Mouse (Mus musculus) limb, embryonic 15.5 days (tissue): ENCODE measurements around the gene Man2a1. TPM values are rescaled to one million over a fixed set of nuclear protein-coding genes. Genes with fewer than 3 reads are reported as not detected.
A peak's percentile ranks its signal among the peaks of the same experiment; 100 is the strongest.

Source experiments
- ATAC-seq: fragments of 200-750 bp; cut with Nextera tagmentation; 2 replicates; pipeline ENCODE4 v1.8.0; 2017; ENCODE audit warnings: low read depth, moderate TSS enrichment; ENCODE audit not compliant: insufficient number of reproducible peaks, low FRiP score, low TSS enrichment
- H3K27ac ChIP-seq: fragments of 300-500 bp; sonication (generic); 2 replicates; pipeline ENCODE4 v1.5.1; 2015; ENCODE audit warnings: moderate library complexity, mild to moderate bottlenecking, inconsistent platforms
- H3K27me3 ChIP-seq: fragments of 300-500 bp; sonication (generic); 2 replicates; pipeline ENCODE4 v1.6.1; 2015; ENCODE audit warnings: inconsistent platforms
- H3K36me3 ChIP-seq: fragments of 300-500 bp; sonication (generic); 2 replicates; pipeline ENCODE4 v1.6.1; 2015; ENCODE audit warnings: inconsistent platforms
- H3K4me1 ChIP-seq: fragments of 300-500 bp; sonication (generic); 2 replicates; pipeline ENCODE4 v1.6.1; 2015; ENCODE audit warnings: inconsistent platforms
- H3K4me2 ChIP-seq: fragments of 300-500 bp; sonication (generic); 2 replicates; pipeline ENCODE4 v1.6.1; 2015; ENCODE audit warnings: mild to moderate bottlenecking, inconsistent platforms
- H3K4me3 ChIP-seq: fragments of 300-500 bp; sonication (generic); 2 replicates; pipeline ENCODE4 v1.5.1; 2015; ENCODE audit warnings: mild to moderate bottlenecking, inconsistent platforms
- H3K9ac ChIP-seq: fragments of 300-500 bp; sonication (generic); 2 replicates; pipeline ENCODE4 v1.6.1; 2015; ENCODE audit warnings: inconsistent platforms
- H3K9me3 ChIP-seq: fragments of 300-500 bp; sonication (generic); 2 replicates; pipeline ENCODE4 v1.6.1; 2016; ENCODE audit warnings: inconsistent platforms
- WGBS: fragments of 180-500 bp; shearing (Covaris S2); methylation state at CpG from one replicate; pipeline ENCODE4 v1.1.7; 2015; 5-methylcytosine and 5-hydroxymethylcytosine counted together
- polyA plus RNA-seq: library from polyadenylated mRNA; unstranded; fragments of >200 nt; fragmentation: Nextera tagmentation; extraction: Ambion mirVana; gene quantifications from 2 replicates; pipeline ENCODE4 v1.2.1, GENCODE M21; 2015

The Man2a1 gene
- 13.0 and 15.6 TPM in 2 replicates for polyA plus RNA-seq

- Histone ChIP-seq H3K4me2 (peak within 1 kb of the TSS; percentile 79), H3K36me3 (no peaks in the 10 kb centered on the region), H3K4me1 (peaks cover 19% of the 10 kb centered on the region), H3K27ac (peak within 1 kb of the TSS; percentile 96), H3K9ac (peak within 1 kb of the TSS; percentile 93), H3K4me3 (peak within 1 kb of the TSS; percentile 96), H3K9me3 (no peaks in the 10 kb centered on the region), H3K27me3 (no peaks in the 10 kb centered on the region)
- ATAC-seq, result peak; percentile 93
- under 1% methylated on average over 38 of the region's 69 CpGs for WGBS
Observed at GRCm38 (mm10) chr17:64600372-64601090, at the start of gene Man2a1. Gene Man2a1, plus strand, starts transcription at chr17:64600736.

DNA sequence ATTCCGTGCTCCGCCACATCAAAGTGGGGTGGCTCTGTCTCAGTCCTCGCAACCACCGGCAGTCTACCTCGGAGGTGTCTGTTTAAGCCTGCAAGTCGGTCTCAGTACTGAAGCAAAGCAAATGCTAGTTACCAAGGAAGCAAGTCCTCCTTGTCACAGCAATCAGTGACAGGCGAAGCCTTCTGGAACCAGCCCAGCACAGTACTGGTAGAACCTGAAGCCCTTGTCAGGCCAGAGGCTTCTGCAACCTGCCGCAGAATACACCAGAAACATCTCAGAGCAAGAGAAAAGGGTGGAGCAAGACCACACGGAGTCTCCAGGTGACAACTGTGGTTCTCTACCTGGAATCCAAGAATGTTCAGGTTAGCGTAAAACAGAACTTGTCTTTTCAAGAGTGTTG is 47.2 kb upstream of the Man2a1 start:
- WGBS, result 78% methylated on average over 10 of the region's 10 CpGs
- Histone ChIP-seq H3K36me3 (no peaks in the 10 kb centered on the region), H3K4me3 (no peak overlapping the region), H3K27me3 (no peaks in the 10 kb centered on the region), H3K9me3 (no peaks in the 10 kb centered on the region), H3K27ac (0 out of 2 replicates have a peak overlapping the region, but pooled peaks have one; percentile 17), H3K4me2 (no peak overlapping the region), H3K4me1 (0 out of 2 replicates have a peak, but pooled peaks cover 2% of the 10 kb centered on the region), H3K9ac (no peak overlapping the region)
- no peak for ATAC-seq

DNA sequence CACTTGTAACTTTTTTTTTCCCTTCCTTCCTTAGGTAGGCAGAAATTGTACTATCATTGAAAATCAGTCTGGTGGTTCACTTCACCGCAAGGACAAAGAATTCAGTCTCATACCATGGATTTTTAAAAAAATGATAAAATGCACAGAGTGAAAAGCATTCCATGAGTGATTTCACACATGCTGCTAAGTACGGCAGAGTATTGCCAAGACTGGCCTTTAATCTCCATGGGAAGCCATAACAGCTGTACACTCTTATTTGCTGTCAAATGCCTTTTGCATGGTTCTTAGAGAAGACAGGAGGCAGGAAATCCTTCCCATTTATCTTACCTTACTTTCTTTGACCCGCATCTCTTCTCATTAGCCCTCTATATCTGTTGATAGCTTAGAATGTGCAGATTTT is 45.6 kb upstream of the Man2a1 start:
- no peak overlapping the region for H3K9ac ChIP-seq
- H3K27ac ChIP-seq, result no peak overlapping the region
- no peak overlapping the region for H3K4me2 ChIP-seq
- 62% methylated on average over 3 of the region's 3 CpGs for WGBS
- 0 out of 2 replicates have a peak, but pooled peaks cover 4% of the 10 kb centered on the region for H3K4me1 ChIP-seq
- no peaks in the 10 kb centered on the region for H3K27me3 ChIP-seq
- ATAC-seq, result no peak
- H3K36me3 ChIP-seq, result no peaks in the 10 kb centered on the region
- no peaks in the 10 kb centered on the region for H3K9me3 ChIP-seq
- H3K4me3 ChIP-seq, result no peak overlapping the region

DNA sequence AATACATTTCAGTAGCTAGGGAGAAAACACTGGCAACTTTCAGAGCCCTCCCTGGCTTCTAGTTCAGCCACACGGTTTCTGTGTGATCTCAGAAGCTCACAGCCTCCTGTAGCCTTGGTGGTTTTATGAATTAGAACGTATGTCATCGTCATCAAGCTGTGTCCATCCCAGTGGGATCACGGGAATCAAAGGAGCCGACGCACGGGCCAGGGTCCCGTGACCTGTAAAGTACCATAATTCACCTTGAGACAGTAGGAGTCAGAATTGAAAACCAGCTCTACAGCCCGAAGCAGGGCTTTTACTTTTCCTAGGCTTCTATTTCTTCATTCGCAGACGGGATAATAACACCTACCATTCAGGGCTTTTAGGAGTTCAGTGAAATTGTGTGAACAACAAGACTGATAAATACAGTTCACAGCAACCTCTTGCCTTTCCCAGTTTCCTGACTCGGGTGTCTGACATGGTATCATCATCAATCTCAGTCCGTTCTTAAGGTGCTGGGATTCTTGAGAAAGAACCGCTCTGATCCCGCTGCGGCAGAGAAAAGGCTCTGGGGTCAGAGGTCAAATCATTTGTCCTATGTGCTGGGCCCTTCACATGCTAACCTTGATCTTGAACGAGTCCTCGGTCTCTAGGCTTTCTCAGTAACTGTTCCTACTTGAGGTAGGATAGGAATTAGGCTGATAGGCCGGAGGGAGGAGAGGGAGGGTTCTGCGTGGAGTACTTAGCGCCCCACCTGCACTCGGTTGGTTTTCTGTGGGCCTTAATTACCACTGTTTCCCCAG is 43.7 kb upstream of the Man2a1 start:
- Histone ChIP-seq H3K36me3 (no peaks in the 10 kb centered on the region), H3K9ac (no peak overlapping the region), H3K4me2 (no peak overlapping the region), H3K4me3 (no peak overlapping the region), H3K27me3 (no peaks in the 10 kb centered on the region), H3K27ac (no peak overlapping the region), H3K4me1 (0 out of 2 replicates have a peak, but pooled peaks cover 3% of the 10 kb centered on the region), H3K9me3 (no peaks in the 10 kb centered on the region)
- no peak for ATAC-seq
- 88% methylated on average over 22 of the region's 22 CpGs for WGBS

DNA sequence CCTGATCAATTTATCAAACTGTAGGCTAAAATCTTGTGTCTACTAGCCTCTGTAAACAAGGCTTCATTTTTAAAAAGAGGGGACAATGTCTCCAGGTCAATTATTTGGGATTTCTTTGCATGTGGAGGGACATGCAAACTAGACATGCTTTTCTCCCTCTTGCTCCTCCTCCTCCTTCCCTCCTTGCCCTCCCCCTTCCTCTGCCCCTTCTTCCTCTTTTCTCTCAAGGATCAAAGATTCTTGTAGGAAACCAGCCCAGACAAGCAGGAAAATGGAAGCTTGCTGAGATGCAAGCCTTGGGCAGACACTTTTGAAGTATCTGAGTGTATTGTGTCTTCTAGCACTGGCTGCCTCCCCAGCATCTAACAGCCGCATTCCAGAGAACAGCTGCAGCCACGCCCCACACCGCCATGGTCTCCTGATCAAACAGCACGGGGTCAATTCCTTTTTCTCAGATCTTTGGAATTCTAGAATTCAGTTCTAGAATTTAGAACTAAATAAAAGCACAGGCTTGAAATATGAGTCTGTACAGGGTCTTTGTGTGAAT is 41.5 kb upstream of the Man2a1 start:
- WGBS, result 8% methylated on average over 4 of the region's 4 CpGs

DNA sequence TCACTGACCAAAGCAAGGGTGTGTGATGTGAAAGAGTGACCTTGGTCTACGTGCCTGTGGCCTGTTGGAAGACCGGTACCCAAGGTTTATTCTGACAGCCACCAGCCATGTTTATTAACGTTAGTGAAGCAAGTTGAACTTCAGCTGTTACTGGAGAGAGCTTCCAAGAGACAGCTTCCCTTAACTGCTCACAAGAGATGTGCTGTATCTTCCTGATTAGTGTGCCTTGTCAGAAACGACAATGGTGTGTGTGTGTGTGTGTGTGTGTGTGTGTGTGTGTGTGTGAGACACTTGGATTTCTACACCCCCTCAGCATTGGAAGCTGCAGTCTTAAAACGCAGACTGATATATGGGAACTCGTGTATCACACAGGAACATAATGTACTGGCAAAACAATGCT is 34.1 kb upstream of the Man2a1 start:
- ATAC-seq, result no peak
- 81% methylated on average over 6 of the region's 6 CpGs for WGBS
- no peaks in the 10 kb centered on the region for H3K4me1 ChIP-seq
- H3K27ac ChIP-seq, result no peak overlapping the region
- H3K36me3 ChIP-seq, result no peaks in the 10 kb centered on the region
- no peaks in the 10 kb centered on the region for H3K27me3 ChIP-seq
- H3K9me3 ChIP-seq, result no peaks in the 10 kb centered on the region
- no peak overlapping the region for H3K9ac ChIP-seq
- H3K4me2 ChIP-seq, result no peak overlapping the region
- H3K4me3 ChIP-seq, result no peak overlapping the region

More for the DNA sequence above, 41.5 kb upstream of the Man2a1 start:
- Histone ChIP-seq H3K9me3 (no peaks in the 10 kb centered on the region), H3K27me3 (no peaks in the 10 kb centered on the region), H3K4me2 (no peak overlapping the region), H3K27ac (peak overlapping the region; percentile 64), H3K4me3 (no peak overlapping the region), H3K4me1 (0 out of 2 replicates have a peak, but pooled peaks cover 3% of the 10 kb centered on the region), H3K36me3 (no peaks in the 10 kb centered on the region), H3K9ac (no peak overlapping the region)
- no peak for ATAC-seq

GRCm38 (mm10) chr17:64567546-64567945 is 33.0 kb upstream of the Man2a1 start:
- Histone ChIP-seq H3K4me3 (no peak overlapping the region), H3K9ac (no peak overlapping the region), H3K4me2 (no peak overlapping the region), H3K9me3 (no peaks in the 10 kb centered on the region), H3K4me1 (no peaks in the 10 kb centered on the region), H3K27me3 (no peaks in the 10 kb centered on the region), H3K27ac (no peak overlapping the region), H3K36me3 (no peaks in the 10 kb centered on the region)
- 94% methylated on average over 3 of the region's 3 CpGs for WGBS
- ATAC-seq, result no peak

DNA sequence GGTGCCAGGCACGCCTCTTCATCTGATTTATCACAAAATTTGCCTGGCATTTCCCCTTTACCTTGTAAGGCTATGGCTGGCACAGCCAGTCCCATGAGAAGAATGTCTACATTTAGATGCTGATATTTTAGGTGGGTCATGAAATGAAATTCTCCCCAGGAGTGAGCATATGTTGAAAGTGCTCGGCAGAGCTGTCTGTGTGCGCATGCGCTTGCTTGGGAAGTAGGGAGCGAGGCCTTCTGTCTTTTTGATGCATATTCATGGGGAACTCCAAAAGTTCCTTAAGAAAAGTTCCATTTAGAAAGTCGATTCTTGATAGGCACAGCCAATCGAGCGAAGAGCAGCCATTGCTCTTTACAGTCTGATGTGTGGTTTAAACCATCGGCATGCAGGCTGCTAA is 26.6 kb upstream of the Man2a1 start:
- no peak for ATAC-seq
- WGBS, result 91% methylated on average over 9 of the region's 9 CpGs
- H3K36me3 ChIP-seq, result no peaks in the 10 kb centered on the region

DNA sequence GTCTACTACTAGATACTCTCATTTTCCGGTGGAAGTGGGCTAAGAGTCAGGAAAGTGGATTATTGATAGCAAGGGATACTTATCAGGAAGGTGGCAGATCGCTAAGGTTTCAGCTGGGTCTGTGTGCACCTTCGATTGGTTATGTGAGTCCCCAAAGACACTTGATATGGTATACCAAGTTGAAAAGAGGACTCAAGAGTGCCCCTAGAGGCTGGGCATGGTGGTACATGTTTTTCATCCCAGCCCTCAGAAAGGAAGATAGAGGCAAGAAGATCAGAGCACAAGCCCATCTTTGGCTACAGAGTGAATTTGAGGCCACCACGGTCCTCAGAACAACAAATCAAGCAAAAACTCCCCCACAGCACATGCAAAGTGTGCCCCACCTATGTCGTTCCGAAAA is 25.3 kb upstream of the Man2a1 start:
- WGBS, result 78% methylated on average over 6 of the region's 6 CpGs
- Histone ChIP-seq H3K9me3 (no peaks in the 10 kb centered on the region), H3K4me1 (no peaks in the 10 kb centered on the region), H3K27ac (no peak overlapping the region), H3K4me3 (no peak overlapping the region), H3K27me3 (no peaks in the 10 kb centered on the region), H3K36me3 (no peaks in the 10 kb centered on the region), H3K4me2 (no peak overlapping the region), H3K9ac (no peak overlapping the region)
- ATAC-seq, result no peak

More for the DNA sequence above, 26.6 kb upstream of the Man2a1 start:
- H3K4me2 ChIP-seq, result no peak overlapping the region
- H3K4me1 ChIP-seq, result no peaks in the 10 kb centered on the region
- no peaks in the 10 kb centered on the region for H3K9me3 ChIP-seq
- no peak overlapping the region for H3K9ac ChIP-seq
- H3K27me3 ChIP-seq, result no peaks in the 10 kb centered on the region
- H3K4me3 ChIP-seq, result no peak overlapping the region
- H3K27ac ChIP-seq, result no peak overlapping the region

DNA sequence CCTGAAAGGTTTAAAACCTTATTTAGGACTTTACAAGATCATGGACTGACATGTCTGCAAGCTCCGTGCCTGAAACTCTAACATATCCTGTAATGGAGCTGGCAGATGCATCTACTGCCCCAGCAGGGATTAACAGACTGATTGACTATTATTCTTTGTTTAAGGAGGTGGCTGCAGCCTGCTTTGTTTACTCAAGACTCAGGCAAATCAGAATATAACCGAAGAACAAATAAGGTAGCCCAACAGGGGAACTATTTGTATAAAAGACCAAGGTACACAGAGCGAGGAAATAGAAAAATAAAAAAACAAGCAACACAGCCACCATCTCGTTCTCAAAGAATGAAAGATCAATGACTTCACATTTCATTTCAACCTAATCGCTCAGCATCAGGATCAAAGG is 23.1 kb upstream of the Man2a1 start:
- H3K27me3 ChIP-seq, result no peaks in the 10 kb centered on the region
- H3K4me2 ChIP-seq, result no peak overlapping the region
- no peaks in the 10 kb centered on the region for H3K4me1 ChIP-seq
- no peak overlapping the region for H3K9ac ChIP-seq
- no peaks in the 10 kb centered on the region for H3K36me3 ChIP-seq
- no peak overlapping the region for H3K27ac ChIP-seq
- no peak for ATAC-seq
- no peaks in the 10 kb centered on the region for H3K9me3 ChIP-seq
- 56% methylated on average over 5 of the region's 5 CpGs for WGBS
- no peak overlapping the region for H3K4me3 ChIP-seq

- H3K4me2 ChIP-seq, result no peak overlapping the region
- no peak for ATAC-seq
- no peaks in the 10 kb centered on the region for H3K36me3 ChIP-seq
- 32% methylated on average over 4 of the region's 4 CpGs for WGBS
- H3K27ac ChIP-seq, result no peak overlapping the region
- no peak overlapping the region for H3K4me3 ChIP-seq
- no peaks in the 10 kb centered on the region for H3K9me3 ChIP-seq
- no peak overlapping the region for H3K9ac ChIP-seq
- H3K27me3 ChIP-seq, result no peaks in the 10 kb centered on the region
- no peaks in the 10 kb centered on the region for H3K4me1 ChIP-seq
Observed at GRCm38 (mm10) chr17:64578346-64578745, 22.2 kb upstream of the Man2a1 start.

GRCm38 (mm10) chr17:64579696-64580095 is 20.8 kb upstream of the Man2a1 start:
- no peaks in the 10 kb centered on the region for H3K4me1 ChIP-seq
- ATAC-seq, result no peak
- no peak overlapping the region for H3K4me3 ChIP-seq
- H3K36me3 ChIP-seq, result no peaks in the 10 kb centered on the region
- H3K4me2 ChIP-seq, result no peak overlapping the region
- no peaks in the 10 kb centered on the region for H3K9me3 ChIP-seq
- no peak overlapping the region for H3K27ac ChIP-seq
- no peaks in the 10 kb centered on the region for H3K27me3 ChIP-seq
- H3K9ac ChIP-seq, result no peak overlapping the region
- WGBS, result 70% methylated on average over 8 of the region's 8 CpGs
